Mouse (Mus musculus) lung, embryonic 15.5 days (tissue): ENCODE measurements around the gene Ivns1abp. TPM values are rescaled to one million over a fixed set of nuclear protein-coding genes. Genes with fewer than 3 reads are reported as not detected.

Source experiments
- ATAC-seq: fragments of 200-750 bp; cut with Nextera tagmentation; 2 replicates; pipeline ENCODE4 v1.8.0; 2017; ENCODE audit warnings: moderate number of reproducible peaks, borderline replicate concordance; ENCODE audit not compliant: low FRiP score, low TSS enrichment; ENCODE audit errors: extremely low read depth
- H3K27ac ChIP-seq: fragments of 300-500 bp; sonication (generic); 2 replicates; pipeline ENCODE4 v1.5.1; 2015; ENCODE audit warnings: moderate library complexity, mild to moderate bottlenecking, inconsistent platforms
- H3K27me3 ChIP-seq: fragments of 300-500 bp; sonication (generic); 2 replicates; pipeline ENCODE4 v1.6.1; 2015; ENCODE audit warnings: inconsistent platforms
- H3K36me3 ChIP-seq: fragments of 300-500 bp; sonication (generic); 2 replicates; pipeline ENCODE4 v1.6.1; 2015; ENCODE audit warnings: inconsistent platforms
- H3K4me1 ChIP-seq: fragments of 300-500 bp; sonication (generic); 2 replicates; pipeline ENCODE4 v1.6.1; 2015; ENCODE audit warnings: inconsistent platforms
- H3K4me2 ChIP-seq: fragments of 300-500 bp; sonication (generic); 2 replicates; pipeline ENCODE4 v1.6.1; 2015; ENCODE audit warnings: inconsistent platforms, mild to moderate bottlenecking, moderate library complexity
- H3K4me3 ChIP-seq: fragments of 300-500 bp; sonication (generic); 2 replicates; pipeline ENCODE4 v1.5.1; 2015; ENCODE audit warnings: mild to moderate bottlenecking, inconsistent platforms
- H3K9ac ChIP-seq: fragments of 300-500 bp; sonication (generic); 2 replicates; pipeline ENCODE4 v1.6.1; 2015; ENCODE audit warnings: inconsistent platforms
- H3K9me3 ChIP-seq: fragments of 300-500 bp; sonication (generic); 2 replicates; pipeline ENCODE4 v1.6.1; 2016; ENCODE audit warnings: inconsistent platforms
- WGBS: fragments of 180-500 bp; shearing (Covaris S2); methylation state at CpG from one replicate; pipeline ENCODE4 v1.1.7; 2015; 5-methylcytosine and 5-hydroxymethylcytosine counted together
- polyA plus RNA-seq: library from polyadenylated mRNA; unstranded; fragments of >200 nt; fragmentation: Nextera tagmentation; extraction: Ambion mirVana; gene quantifications from 2 replicates; pipeline ENCODE4 v1.2.1, GENCODE M21; 2015

Ivns1abp gene
- polyA plus RNA-seq, 1 experiment from 2014 or later: 242 TPM

GRCm38 (mm10) chr1:151368444-151368843, 24.2 kb downstream of the Ivns1abp start:
- WGBS: 95% methylated on average over 3 of the region's 3 CpGs
- ATAC-seq: no peak
- Histone ChIP-seq H3K36me3 (peaks cover 62% of the 10 kb centered on the region), H3K27me3 (no peaks in the 10 kb centered on the region), H3K27ac (no peak overlapping the region), H3K4me2 (no peak overlapping the region), H3K4me3 (no peak overlapping the region), H3K9ac (no peak overlapping the region), H3K4me1 (no peaks in the 10 kb centered on the region), H3K9me3 (no peaks in the 10 kb centered on the region)

DNA sequence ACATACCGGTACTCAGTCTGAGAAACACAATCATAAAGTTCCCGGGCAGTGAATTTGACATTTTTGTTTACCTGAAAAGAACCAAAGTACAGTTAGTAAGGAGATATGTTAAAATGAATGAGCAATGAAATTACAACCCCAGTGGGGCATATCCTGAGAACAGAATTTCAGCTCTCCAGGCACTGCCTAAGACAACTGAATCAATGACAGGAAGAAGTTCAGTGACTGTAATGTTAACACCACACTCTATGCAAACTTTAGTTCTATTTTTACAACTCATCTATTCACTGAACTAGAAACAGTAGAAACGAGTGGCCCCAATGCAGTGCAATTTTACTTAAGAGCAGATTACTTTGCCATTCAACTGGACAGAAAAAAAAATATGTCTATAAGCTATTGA, 26.3 kb downstream of the Ivns1abp start:
- Histone ChIP-seq H3K27ac (no peak overlapping the region), H3K36me3 (peaks cover 46% of the 10 kb centered on the region), H3K4me2 (no peak overlapping the region), H3K9ac (no peak overlapping the region), H3K27me3 (no peaks in the 10 kb centered on the region), H3K4me1 (no peaks in the 10 kb centered on the region), H3K9me3 (no peaks in the 10 kb centered on the region), H3K4me3 (no peak overlapping the region)
- no peak for ATAC-seq
- 82% methylated on average over 3 of the region's 3 CpGs for WGBS

- no peaks in the 10 kb centered on the region for H3K9me3 ChIP-seq
- H3K27me3 ChIP-seq: no peaks in the 10 kb centered on the region
- no peak overlapping the region for H3K4me3 ChIP-seq
- WGBS: 78% methylated on average over 5 of the region's 5 CpGs
- H3K27ac ChIP-seq: no peak overlapping the region
- no peak for ATAC-seq
- H3K4me1 ChIP-seq: no peaks in the 10 kb centered on the region
- H3K36me3 ChIP-seq: peaks cover 36% of the 10 kb centered on the region
- H3K4me2 ChIP-seq: no peak overlapping the region
- H3K9ac ChIP-seq: no peak overlapping the region
Measured at GRCm38 (mm10) chr1:151371543-151371942, 27.3 kb downstream of the Ivns1abp start.

- no peak overlapping the region for H3K4me3 ChIP-seq
- WGBS: 46% methylated on average over 1 of the region's 1 CpGs
- H3K27ac ChIP-seq: no peak overlapping the region
- no peaks in the 10 kb centered on the region for H3K27me3 ChIP-seq
- H3K9me3 ChIP-seq: no peaks in the 10 kb centered on the region
- H3K36me3 ChIP-seq: peaks cover 31% of the 10 kb centered on the region
- H3K9ac ChIP-seq: no peak overlapping the region
- H3K4me2 ChIP-seq: no peak overlapping the region
- no peaks in the 10 kb centered on the region for H3K4me1 ChIP-seq
- peak; percentile 86; the same call in 1 of the 2 replicates for ATAC-seq
Measured at GRCm38 (mm10) chr1:151372823-151373222, 28.5 kb downstream of the Ivns1abp start.

DNA sequence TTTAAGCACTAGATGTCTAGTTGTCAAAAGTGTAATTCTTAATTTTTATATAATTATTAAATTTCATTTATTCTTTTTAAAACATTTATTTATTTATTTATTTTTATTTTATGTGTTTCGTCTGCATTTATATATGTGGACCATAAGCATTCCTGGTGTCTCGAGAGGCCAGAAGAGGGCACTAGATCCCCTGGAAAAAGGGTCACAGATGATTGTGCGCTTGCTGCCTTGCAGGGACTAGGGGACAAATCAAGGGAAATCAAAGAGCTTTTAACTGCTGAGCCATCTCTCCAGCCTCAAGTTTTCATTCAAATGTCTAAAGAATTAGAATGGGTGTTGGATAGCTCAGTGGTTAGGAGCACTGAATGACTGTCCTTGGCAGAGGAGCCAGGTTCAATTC, 33.1 kb downstream of the Ivns1abp start:
- no peak overlapping the region for H3K4me3 ChIP-seq
- no peaks in the 10 kb centered on the region for H3K4me1 ChIP-seq
- peaks cover 21% of the 10 kb centered on the region; the same call in 1 of the 2 replicates for H3K36me3 ChIP-seq
- no peak overlapping the region for H3K27ac ChIP-seq
- ATAC-seq: no peak
- H3K9ac ChIP-seq: no peak overlapping the region
- WGBS: 82% methylated on average over 3 of the region's 3 CpGs
- no peaks in the 10 kb centered on the region for H3K27me3 ChIP-seq
- H3K9me3 ChIP-seq: no peaks in the 10 kb centered on the region
- no peak overlapping the region for H3K4me2 ChIP-seq

DNA sequence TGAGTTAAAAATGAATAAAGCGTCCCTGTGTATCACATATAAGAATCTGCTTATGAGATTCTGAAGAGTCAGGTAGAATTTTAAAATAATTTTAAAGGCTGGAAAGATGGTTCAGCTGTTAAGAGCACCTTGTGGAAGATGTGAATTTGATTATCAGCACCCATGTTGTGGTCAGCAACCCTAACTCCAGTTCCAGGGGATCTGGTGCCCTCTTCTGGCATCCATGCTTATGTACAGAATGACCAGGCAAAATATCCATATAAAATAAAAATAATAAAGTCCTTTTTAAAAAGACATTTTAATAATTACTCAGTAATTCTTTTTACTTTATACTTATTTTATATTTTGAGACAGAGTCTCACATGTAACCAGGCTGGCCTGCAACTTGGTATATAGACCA, 45.8 kb downstream of the Ivns1abp start:
- Histone ChIP-seq H3K27ac (no peak overlapping the region), H3K27me3 (no peaks in the 10 kb centered on the region), H3K4me1 (no peaks in the 10 kb centered on the region), H3K9ac (no peak overlapping the region), H3K36me3 (peaks cover 19% of the 10 kb centered on the region), H3K4me2 (no peak overlapping the region), H3K9me3 (no peaks in the 10 kb centered on the region), H3K4me3 (no peak overlapping the region)
- no peak for ATAC-seq
- 95% methylated on average over 1 of the region's 1 CpGs for WGBS

DNA sequence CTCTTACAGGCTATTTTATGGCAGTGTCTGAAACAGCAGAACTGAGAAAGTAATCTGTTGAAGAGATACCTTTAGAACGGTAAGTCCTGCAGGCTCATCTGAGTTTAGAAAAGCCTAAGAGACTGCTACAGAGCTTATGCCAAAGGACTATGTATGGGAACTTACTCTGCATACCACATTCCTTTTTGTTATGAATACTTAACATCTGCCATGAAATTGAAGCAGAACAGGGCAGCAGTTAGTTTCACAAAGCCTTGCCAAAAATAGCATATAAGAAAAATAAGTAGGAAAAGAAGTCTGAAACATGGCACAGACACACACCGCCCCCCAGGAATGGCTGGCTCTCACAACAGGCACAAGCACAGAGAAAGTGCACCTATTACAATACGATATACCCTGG, 65.5 kb downstream of the Ivns1abp start:
- Histone ChIP-seq H3K9ac (no peak overlapping the region), H3K4me2 (no peak overlapping the region), H3K36me3 (peaks cover 26% of the 10 kb centered on the region; the same call in 1 of the 2 replicates), H3K27ac (no peak overlapping the region), H3K4me3 (no peak overlapping the region), H3K4me1 (no peaks in the 10 kb centered on the region), H3K9me3 (no peaks in the 10 kb centered on the region), H3K27me3 (no peaks in the 10 kb centered on the region)
- whole genome bisulfite sequencing: 92% methylated on average over 3 of the region's 3 CpGs
- no peak for ATAC-seq

Other genes starting within 250 kb of the Ivns1abp start
- 0.11 TPM in 1 of 2 replicates, not detected in the other for gene Gm47985, start 161.9 kb upstream of the Ivns1abp start, polyA plus RNA-seq
- 0.09 TPM in 1 of 2 replicates, not detected in the other for gene Gm8947, start 152.1 kb upstream of the Ivns1abp start, polyA plus RNA-seq
- gene Gm47995, start 146.0 kb upstream of the Ivns1abp start, polyA plus RNA-seq: not detected in 2 replicates
- gene 3110040M04Rik, start 140.4 kb upstream of the Ivns1abp start, polyA plus RNA-seq: not detected in 2 replicates
- not detected in 2 replicates for gene Gm47996, start 134.3 kb upstream of the Ivns1abp start, polyA plus RNA-seq
- gene Swt1, start 84.0 kb downstream of the Ivns1abp start, polyA plus RNA-seq: 23.7 and 26.2 TPM in 2 replicates
- gene Trmt1l, start 84.1 kb downstream of the Ivns1abp start, polyA plus RNA-seq: 41.1 and 42.7 TPM in 2 replicates
- 78.4 and 81.6 TPM in 2 replicates for gene Rnf2, start 156.5 kb downstream of the Ivns1abp start, polyA plus RNA-seq
- 10.4 and 11.4 TPM in 2 replicates for gene Fam129a, start 226.7 kb downstream of the Ivns1abp start, polyA plus RNA-seq